Mouse (Mus musculus) cortical plate, adult 2 months (tissue): ENCODE measurements at regions not wholly inside any gene's neighbourhood (a gene's known extent, or its start where the extent isn't known, plus 50 kb on each side); places are given as distances from the start of the nearest gene placed in this dataset.

ENCODE experiments used
- CTCF ChIP-seq: fragments of 200-500 bp; IDR thresholded peaks from 2 replicates; pipeline ENCODE4 v1.5.1; 2011; ENCODE audit warnings: mild to moderate bottlenecking, control low read depth, low read length; ENCODE audit not compliant: insufficient read depth; ENCODE audit errors: extremely low read depth
- POLR2A ChIP-seq: fragments of 200-500 bp; IDR thresholded peaks from 2 replicates; pipeline ENCODE4 v1.6.1; 2011; ENCODE audit warnings: mild to moderate bottlenecking, low read length, control low read depth; ENCODE audit not compliant: insufficient read depth; ENCODE audit errors: extremely low read depth

- TF ChIP-seq POLR2A, result no peak
- no peak for TF ChIP-seq CTCF
Observed at GRCm38 (mm10) chr6:93190986-93191385, 247.7 kb upstream of the Adamts9 start.
